Mouse (Mus musculus): ENCODE measurements around the gene Psmb2. TPM values are rescaled to one million over a fixed set of nuclear protein-coding genes. Genes with fewer than 3 reads are reported as not detected.

Psmb2 gene
- polyA plus RNA-seq, 1 experiment from 2014 or later: 487 TPM

GRCm38 (mm10) chr4:126689457-126689856 lies 12.0 kb downstream of the Psmb2 start:
- WGBS: 83% methylated on average over 2 of the region's 2 CpGs
- H3K36me3 ChIP-seq (ENCODE audit: control insufficient read depth, insufficient read depth, low read length): peaks cover 39% of the 10 kb centered on the region

GRCm38 (mm10) chr4:126693021-126693420 lies 15.6 kb downstream of the Psmb2 start:
- WGBS: 82% methylated on average over 5 of the region's 5 CpGs
- peaks cover 8% of the 10 kb centered on the region; the same call in 1 of the 2 replicates for H3K36me3 ChIP-seq (ENCODE audit: control insufficient read depth, insufficient read depth, low read length)
- no peaks in the 10 kb centered on the region for H3K27me3 ChIP-seq (ENCODE audit: control insufficient read depth, insufficient read depth, low read length)
- no peaks in the 10 kb centered on the region for H3K9me3 ChIP-seq (ENCODE audit: control insufficient read depth, low read depth, low read length)
- no peak overlapping the region for H3K9ac ChIP-seq (replicated peaks; ENCODE audit: low read depth, low read length)
- ATAC-seq (ENCODE audit: insufficient number of reproducible peaks, insufficient read depth, low FRiP score, low read depth): no peak
- no peaks in the 10 kb centered on the region for H3K4me1 ChIP-seq (ENCODE audit: control insufficient read depth, insufficient read depth, low read length)
- H3K27ac ChIP-seq (ENCODE audit: low read length): no peak overlapping the region
- H3K4me2 ChIP-seq (replicated peaks; ENCODE audit: low read depth, low read length): no peak overlapping the region
- no peak overlapping the region for H3K4me3 ChIP-seq (ENCODE audit: low read depth, low read length)

More at GRCm38 (mm10) chr4:126689457-126689856, 12.0 kb downstream of the Psmb2 start:
- Histone ChIP-seq H3K4me1 (ENCODE audit: control insufficient read depth, insufficient read depth, low read length) (no peaks in the 10 kb centered on the region), H3K27ac (ENCODE audit: low read length) (no peak overlapping the region), H3K9me3 (ENCODE audit: control insufficient read depth, low read depth, low read length) (no peaks in the 10 kb centered on the region), H3K9ac (replicated peaks; ENCODE audit: low read depth, low read length) (no peak overlapping the region), H3K4me3 (ENCODE audit: low read depth, low read length) (no peak overlapping the region), H3K27me3 (ENCODE audit: control insufficient read depth, insufficient read depth, low read length) (no peaks in the 10 kb centered on the region), H3K4me2 (replicated peaks; ENCODE audit: low read depth, low read length) (no peak overlapping the region)
- ATAC-seq (ENCODE audit: insufficient number of reproducible peaks, insufficient read depth, low FRiP score, low read depth): no peak

GRCm38 (mm10) chr4:126696908-126697307 lies 19.5 kb downstream of the Psmb2 start:
- Histone ChIP-seq H3K27me3 (ENCODE audit: control insufficient read depth, insufficient read depth, low read length) (no peaks in the 10 kb centered on the region), H3K9me3 (ENCODE audit: control insufficient read depth, low read depth, low read length) (no peaks in the 10 kb centered on the region), H3K4me3 (ENCODE audit: low read depth, low read length) (no peak overlapping the region), H3K36me3 (ENCODE audit: control insufficient read depth, insufficient read depth, low read length) (peaks cover 5% of the 10 kb centered on the region), H3K27ac (ENCODE audit: low read length) (no peak overlapping the region), H3K9ac (replicated peaks; ENCODE audit: low read depth, low read length) (no peak overlapping the region), H3K4me2 (replicated peaks; ENCODE audit: low read depth, low read length) (no peak overlapping the region), H3K4me1 (ENCODE audit: control insufficient read depth, insufficient read depth, low read length) (no peaks in the 10 kb centered on the region)
- WGBS: 93% methylated on average over 4 of the region's 4 CpGs
- no peak for ATAC-seq (ENCODE audit: insufficient number of reproducible peaks, insufficient read depth, low FRiP score, low read depth)

- Histone ChIP-seq H3K4me3 (ENCODE audit: low read depth, low read length) (no peak overlapping the region), H3K4me1 (ENCODE audit: control insufficient read depth, insufficient read depth, low read length) (no peaks in the 10 kb centered on the region), H3K9ac (replicated peaks; ENCODE audit: low read depth, low read length) (no peak overlapping the region), H3K27ac (ENCODE audit: low read length) (no peak overlapping the region), H3K36me3 (ENCODE audit: control insufficient read depth, insufficient read depth, low read length) (peaks cover 51% of the 10 kb centered on the region), H3K4me2 (replicated peaks; ENCODE audit: low read depth, low read length) (no peak overlapping the region), H3K9me3 (ENCODE audit: control insufficient read depth, low read depth, low read length) (no peaks in the 10 kb centered on the region), H3K27me3 (ENCODE audit: control insufficient read depth, insufficient read depth, low read length) (no peaks in the 10 kb centered on the region)
- WGBS: 76% methylated on average over 12 of the region's 12 CpGs
- ATAC-seq (ENCODE audit: insufficient number of reproducible peaks, insufficient read depth, low FRiP score, low read depth): no peak
These were observed 29.4 kb downstream of the Psmb2 start for GRCm38 (mm10) chr4:126706630-126707438.

GRCm38 (mm10) chr4:126707439-126707826 lies 30.0 kb downstream of the Psmb2 start:
- Histone ChIP-seq H3K4me3 (ENCODE audit: low read depth, low read length) (no peak overlapping the region), H3K9ac (replicated peaks; ENCODE audit: low read depth, low read length) (no peak overlapping the region), H3K36me3 (ENCODE audit: control insufficient read depth, insufficient read depth, low read length) (peaks cover 46% of the 10 kb centered on the region), H3K4me2 (replicated peaks; ENCODE audit: low read depth, low read length) (no peak overlapping the region), H3K27me3 (ENCODE audit: control insufficient read depth, insufficient read depth, low read length) (no peaks in the 10 kb centered on the region), H3K27ac (ENCODE audit: low read length) (no peak overlapping the region), H3K4me1 (ENCODE audit: control insufficient read depth, insufficient read depth, low read length) (no peaks in the 10 kb centered on the region), H3K9me3 (ENCODE audit: control insufficient read depth, low read depth, low read length) (no peaks in the 10 kb centered on the region)
- 87% methylated on average over 5 of the region's 5 CpGs for WGBS
- ATAC-seq (ENCODE audit: insufficient number of reproducible peaks, insufficient read depth, low FRiP score, low read depth): no peak

- Histone ChIP-seq H3K4me3 (ENCODE audit: low read depth, low read length) (no peak overlapping the region), H3K36me3 (ENCODE audit: control insufficient read depth, insufficient read depth, low read length) (no peaks in the 10 kb centered on the region), H3K4me1 (ENCODE audit: control insufficient read depth, insufficient read depth, low read length) (0 out of 2 replicates have a peak, but pooled peaks cover 3% of the 10 kb centered on the region), H3K27ac (ENCODE audit: low read length) (no peak overlapping the region), H3K4me2 (replicated peaks; ENCODE audit: low read depth, low read length) (no peak overlapping the region; the same call in 1 of the 2 replicates), H3K27me3 (ENCODE audit: control insufficient read depth, insufficient read depth, low read length) (peaks cover 58% of the 10 kb centered on the region), H3K9ac (replicated peaks; ENCODE audit: low read depth, low read length) (no peak overlapping the region), H3K9me3 (ENCODE audit: control insufficient read depth, low read depth, low read length) (no peaks in the 10 kb centered on the region; the same call in 1 of the 2 replicates)
- no peak for ATAC-seq (ENCODE audit: insufficient number of reproducible peaks, insufficient read depth, low FRiP score, low read depth)
- WGBS: 3% methylated on average over 18 of the region's 18 CpGs
These were observed 54.7 kb downstream of the Psmb2 start for GRCm38 (mm10) chr4:126732111-126732510.

GRCm38 (mm10) chr4:126732531-126733380 lies 55.3 kb downstream of the Psmb2 start:
- ATAC-seq (ENCODE audit: insufficient number of reproducible peaks, insufficient read depth, low FRiP score, low read depth): no peak
- Histone ChIP-seq H3K9ac (replicated peaks; ENCODE audit: low read depth, low read length) (no peak overlapping the region), H3K36me3 (ENCODE audit: control insufficient read depth, insufficient read depth, low read length) (no peaks in the 10 kb centered on the region), H3K27ac (ENCODE audit: low read length) (no peak overlapping the region), H3K4me3 (ENCODE audit: low read depth, low read length) (no peak overlapping the region), H3K4me1 (ENCODE audit: control insufficient read depth, insufficient read depth, low read length) (0 out of 2 replicates have a peak, but pooled peaks cover 3% of the 10 kb centered on the region), H3K4me2 (replicated peaks; ENCODE audit: low read depth, low read length) (no peak overlapping the region; the same call in 1 of the 2 replicates), H3K27me3 (ENCODE audit: control insufficient read depth, insufficient read depth, low read length) (peaks cover 60% of the 10 kb centered on the region), H3K9me3 (ENCODE audit: control insufficient read depth, low read depth, low read length) (no peaks in the 10 kb centered on the region; the same call in 1 of the 2 replicates)
- WGBS: 7% methylated on average over 26 of the region's 26 CpGs

GRCm38 (mm10) chr4:126734001-126734603 lies 56.7 kb downstream of the Psmb2 start:
- Histone ChIP-seq H3K4me1 (ENCODE audit: control insufficient read depth, insufficient read depth, low read length) (0 out of 2 replicates have a peak, but pooled peaks cover 3% of the 10 kb centered on the region), H3K4me3 (ENCODE audit: low read depth, low read length) (no peak overlapping the region), H3K4me2 (replicated peaks; ENCODE audit: low read depth, low read length) (no peak overlapping the region), H3K9me3 (ENCODE audit: control insufficient read depth, low read depth, low read length) (no peaks in the 10 kb centered on the region; the same call in 1 of the 2 replicates), H3K9ac (replicated peaks; ENCODE audit: low read depth, low read length) (no peak overlapping the region), H3K27me3 (ENCODE audit: control insufficient read depth, insufficient read depth, low read length) (peaks cover 60% of the 10 kb centered on the region), H3K27ac (ENCODE audit: low read length) (no peak overlapping the region), H3K36me3 (ENCODE audit: control insufficient read depth, insufficient read depth, low read length) (no peaks in the 10 kb centered on the region)
- 4% methylated on average over 16 of the region's 16 CpGs for WGBS
- no peak for ATAC-seq (ENCODE audit: insufficient number of reproducible peaks, insufficient read depth, low FRiP score, low read depth)

Measured in stomach, embryonic 14.5 days (tissue).